Mouse (Mus musculus) bone marrow, adult 2 months (tissue): ENCODE measurements around the gene Eps8l3. TPM values are rescaled to one million over a fixed set of nuclear protein-coding genes. Genes with fewer than 3 reads are reported as not detected.

Experiments used
- H3K27ac ChIP-seq: fragments of 200-500 bp; 2 replicates; pipeline ENCODE4 v1.5.1; 2012; ENCODE audit warnings: low read depth, mild to moderate bottlenecking, control low read depth, inconsistent platforms, low read length; ENCODE audit not compliant: control insufficient read depth, poor library complexity, insufficient read depth
- H3K4me1 ChIP-seq: fragments of 200-500 bp; 2 replicates; pipeline ENCODE4 v1.6.1; 2011; ENCODE audit warnings: low read length; ENCODE audit not compliant: control insufficient read depth, insufficient read depth
- H3K4me3 ChIP-seq: fragments of 200-500 bp; replicated peaks from 2 replicates; pipeline ENCODE3; 2011; ENCODE audit warnings: mild to moderate bottlenecking, low read depth, low read length, control low read depth; ENCODE audit not compliant: control insufficient read depth
- CTCF ChIP-seq: fragments of 200-500 bp; IDR thresholded peaks from 2 replicates; pipeline ENCODE4 v1.5.1; 2011; ENCODE audit warnings: low read length, control low read depth; ENCODE audit not compliant: control insufficient read depth, insufficient read depth
- POLR2A ChIP-seq: fragments of 200-500 bp; IDR thresholded peaks from 2 replicates; pipeline ENCODE4 v1.6.1; 2011; ENCODE audit warnings: low read depth, mild to moderate bottlenecking, control low read depth, low read length, borderline replicate concordance; ENCODE audit not compliant: control insufficient read depth
- WGBS: fragments of 180-500 bp; shearing (Covaris S2); methylation state at CpG from one replicate; pipeline ENCODE4 v1.1.7; 2018; 5-methylcytosine and 5-hydroxymethylcytosine counted together
- polyA plus RNA-seq: library from polyadenylated mRNA; stranded (reverse); fragments of >200 nt; gene quantifications from 2 replicates; pipeline ENCODE4 v1.2.4, GENCODE M21; 2011; ENCODE audit warnings: low replicate concordance; ENCODE audit not compliant: missing spikeins, insufficient read depth, insufficient read length

Gene Eps8l3
- polyA plus RNA-seq, 1 experiment: not detected

DNA sequence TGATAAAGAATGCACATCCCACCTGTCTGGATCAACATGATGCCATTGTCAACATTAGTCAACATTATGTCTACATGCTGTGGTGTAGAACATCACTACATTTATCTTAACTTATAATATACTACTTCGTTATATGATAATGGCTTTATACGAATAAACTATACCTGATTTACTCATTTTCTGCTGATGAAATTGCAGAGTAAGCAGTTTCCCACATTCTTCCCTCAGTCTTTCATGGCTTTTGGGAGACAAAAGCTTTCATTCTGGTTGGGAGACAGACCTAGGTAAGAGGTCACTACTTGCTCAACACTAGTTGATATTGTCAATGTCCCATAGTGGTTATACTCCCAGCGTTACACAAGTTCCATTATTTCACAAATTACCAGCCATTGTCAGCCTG lies 48.3 kb downstream of the Eps8l3 start:
- H3K4me1 ChIP-seq: no peaks in the 10 kb centered on the region
- 80% methylated on average over 3 of the region's 3 CpGs for WGBS
- no peak for TF ChIP-seq CTCF
- no peak for TF ChIP-seq POLR2A
- no peak overlapping the region for H3K27ac ChIP-seq
- H3K4me3 ChIP-seq: no peak overlapping the region

DNA sequence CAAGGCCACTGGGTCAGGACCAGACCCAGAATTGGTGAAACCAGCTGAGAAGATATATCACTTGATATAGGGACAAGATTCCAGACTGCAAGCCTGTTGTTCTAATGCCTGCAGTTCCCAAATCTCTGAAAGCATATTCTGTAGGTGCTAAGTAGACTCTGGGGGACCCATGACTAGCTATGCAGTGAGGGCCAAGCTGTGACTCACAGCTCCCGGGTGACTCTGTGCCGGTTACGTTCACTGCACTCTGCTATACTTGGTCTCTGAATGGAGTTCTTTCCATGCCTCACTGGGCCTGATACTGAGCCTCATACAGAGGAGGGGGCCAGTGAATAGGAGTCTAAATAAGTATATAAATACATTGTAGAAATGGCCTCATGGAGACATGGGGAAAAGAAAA lies 50.8 kb downstream of the Eps8l3 start:
- no peak overlapping the region for H3K27ac ChIP-seq
- H3K4me3 ChIP-seq: no peak overlapping the region
- TF ChIP-seq CTCF (no peak), POLR2A (no peak)
- WGBS: 95% methylated on average over 3 of the region's 3 CpGs
- no peaks in the 10 kb centered on the region; the same call in 1 of the 2 replicates for H3K4me1 ChIP-seq

DNA sequence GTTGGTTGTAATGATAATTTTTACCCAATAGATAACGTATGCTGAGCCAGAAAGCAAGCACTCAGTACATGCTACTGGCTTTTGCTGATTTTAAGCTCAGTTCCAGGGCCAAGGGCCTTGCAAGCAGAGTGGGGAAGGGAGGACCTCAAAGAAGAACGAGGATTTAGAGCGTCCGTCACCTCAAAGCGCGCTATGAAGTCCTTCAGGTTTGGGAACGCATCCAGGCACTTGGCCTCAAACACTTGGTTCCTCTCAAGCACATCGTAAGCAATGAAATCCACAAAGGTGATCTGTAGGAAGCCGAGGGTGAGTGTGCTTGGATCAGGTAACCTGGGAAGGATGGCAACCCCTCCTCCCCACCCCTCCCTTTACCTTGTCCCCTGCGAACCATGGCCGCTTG lies 51.7 kb downstream of the Eps8l3 start:
- H3K4me3 ChIP-seq: no peak overlapping the region
- no peak overlapping the region for H3K27ac ChIP-seq
- TF ChIP-seq POLR2A: no peak
- no peak for TF ChIP-seq CTCF
- 85% methylated on average over 11 of the region's 11 CpGs for WGBS
- no peaks in the 10 kb centered on the region; the same call in 1 of the 2 replicates for H3K4me1 ChIP-seq

DNA sequence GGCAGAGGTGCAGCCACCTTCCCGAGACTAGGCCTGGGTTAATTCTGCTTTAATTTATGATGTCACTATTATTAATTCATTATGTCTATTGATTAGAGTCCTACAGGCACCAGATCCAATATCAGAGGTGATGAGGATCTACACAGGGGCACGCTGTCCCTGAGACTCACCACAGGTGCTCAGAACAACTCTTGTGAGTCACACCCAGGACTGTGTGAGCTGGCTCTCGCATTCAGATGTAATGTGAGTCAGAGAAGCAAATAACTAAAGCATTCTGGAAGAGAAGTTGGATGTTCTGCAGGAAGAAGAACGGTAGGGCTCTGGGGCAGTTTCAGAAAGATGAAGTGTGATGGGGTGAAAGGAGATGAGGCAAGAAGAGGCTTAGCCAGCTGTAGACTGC lies 52.2 kb downstream of the Eps8l3 start:
- WGBS: 76% methylated on average over 4 of the region's 4 CpGs
- Histone ChIP-seq H3K4me3 (no peak overlapping the region), H3K27ac (no peak overlapping the region), H3K4me1 (no peaks in the 10 kb centered on the region; the same call in 1 of the 2 replicates)
- TF ChIP-seq CTCF: no peak

DNA sequence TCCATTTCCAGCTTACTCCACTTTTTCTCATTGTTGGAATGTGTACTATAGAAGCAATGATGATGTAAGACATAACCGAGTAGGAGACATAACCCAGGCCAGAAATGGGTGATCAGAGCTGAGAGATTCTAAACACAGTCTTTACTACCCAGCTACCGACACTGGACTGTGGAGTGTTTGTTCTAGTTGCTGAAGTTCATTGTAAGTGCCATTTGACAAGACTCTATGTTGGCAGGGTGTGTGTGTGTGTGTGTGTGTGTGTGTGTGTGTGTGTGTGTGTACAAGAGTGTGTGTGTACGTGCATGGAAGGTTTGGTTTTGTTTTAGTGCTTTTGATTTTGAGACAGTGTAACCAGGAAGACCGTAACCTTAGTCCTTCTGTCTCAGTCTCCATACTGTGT lies 52.7 kb downstream of the Eps8l3 start:
- Histone ChIP-seq H3K4me3 (no peak overlapping the region), H3K4me1 (no peaks in the 10 kb centered on the region; the same call in 1 of the 2 replicates), H3K27ac (no peak overlapping the region)
- TF ChIP-seq CTCF: no peak
- TF ChIP-seq POLR2A: no peak
- 78% methylated on average over 4 of the region's 4 CpGs for WGBS

DNA sequence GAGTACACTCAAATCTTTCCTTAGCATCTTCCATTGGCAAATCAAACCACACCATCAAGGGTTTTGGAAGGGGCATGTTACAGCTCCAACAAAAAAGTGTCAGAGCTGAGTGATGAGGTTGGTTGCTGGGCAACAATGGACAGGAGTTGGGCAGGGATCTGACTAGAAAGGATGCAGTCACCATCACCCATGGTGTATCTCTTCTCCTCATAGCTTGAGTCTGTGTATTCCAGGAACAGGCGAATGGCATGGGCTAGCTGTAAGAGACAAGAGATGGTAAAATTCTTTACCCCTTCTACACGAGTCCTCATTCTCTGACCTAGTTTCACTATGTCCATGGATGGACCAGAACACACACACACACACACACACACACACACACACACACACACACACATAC lies 54.1 kb downstream of the Eps8l3 start:
- TF ChIP-seq CTCF (no peak), POLR2A (no peak)
- no peak overlapping the region for H3K27ac ChIP-seq
- H3K4me3 ChIP-seq: peak overlapping the region; percentile 49
- 53% methylated on average over 2 of the region's 2 CpGs for WGBS
- H3K4me1 ChIP-seq: no peaks in the 10 kb centered on the region; the same call in 1 of the 2 replicates

DNA sequence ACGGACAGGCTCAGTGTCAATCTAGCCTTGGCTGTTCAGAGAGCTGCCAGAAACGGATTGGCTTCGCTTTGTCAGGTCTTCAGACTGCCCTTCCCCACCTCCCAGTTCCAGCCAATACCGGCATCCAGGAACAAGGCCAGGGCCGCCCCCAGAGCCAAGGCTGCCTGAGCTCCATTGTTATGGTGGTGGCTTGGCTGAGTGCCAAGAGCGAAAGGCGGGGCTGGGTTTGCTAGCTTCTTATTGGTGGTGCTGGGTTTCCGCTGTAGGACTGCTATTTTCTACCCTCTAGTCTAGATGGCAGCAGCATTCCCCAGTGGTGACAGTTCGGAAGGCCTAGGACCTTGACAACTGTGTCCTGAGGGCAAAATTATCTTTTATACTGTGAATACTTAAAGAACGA lies 54.6 kb downstream of the Eps8l3 start, which contains the start of gene Gstm7:
Gene Gstm7 (minus strand): TSS at position 148 of the 400 bp plus-strand sequence.
- TF ChIP-seq CTCF (no peak; the same call in 1 of the 2 replicates), POLR2A (no peak)
- Histone ChIP-seq H3K27ac (no peak within 1 kb of the TSS), H3K4me1 (no peaks in the 10 kb centered on the region; the same call in 1 of the 2 replicates), H3K4me3 (peak within 1 kb of the TSS; percentile 49)
- 15% methylated on average over 10 of the region's 10 CpGs for whole genome bisulfite sequencing

DNA sequence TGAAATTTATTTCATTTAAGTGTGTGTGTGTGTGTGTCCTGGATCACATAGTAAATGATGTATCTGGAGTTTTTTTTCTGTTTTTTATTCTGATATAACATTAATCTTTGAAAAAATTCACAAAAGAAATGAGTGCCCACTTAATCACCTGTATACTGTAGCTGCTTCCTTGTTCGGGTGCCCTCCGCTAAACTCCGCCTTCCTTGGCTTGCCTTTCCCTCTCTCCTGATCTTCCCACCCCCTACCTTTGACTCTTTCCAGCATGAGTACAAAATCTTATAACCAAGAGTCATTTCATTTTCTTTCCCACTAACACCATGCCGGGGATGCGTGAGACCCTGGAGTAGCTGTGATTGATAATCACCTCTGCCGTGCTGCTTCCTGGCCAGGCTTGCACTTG lies 55.1 kb downstream of the Eps8l3 start:
- Histone ChIP-seq H3K4me3 (no peak overlapping the region), H3K27ac (no peak overlapping the region), H3K4me1 (no peaks in the 10 kb centered on the region; the same call in 1 of the 2 replicates)
- 85% methylated on average over 6 of the region's 6 CpGs for WGBS
- no peak for TF ChIP-seq CTCF
- TF ChIP-seq POLR2A: no peak

DNA sequence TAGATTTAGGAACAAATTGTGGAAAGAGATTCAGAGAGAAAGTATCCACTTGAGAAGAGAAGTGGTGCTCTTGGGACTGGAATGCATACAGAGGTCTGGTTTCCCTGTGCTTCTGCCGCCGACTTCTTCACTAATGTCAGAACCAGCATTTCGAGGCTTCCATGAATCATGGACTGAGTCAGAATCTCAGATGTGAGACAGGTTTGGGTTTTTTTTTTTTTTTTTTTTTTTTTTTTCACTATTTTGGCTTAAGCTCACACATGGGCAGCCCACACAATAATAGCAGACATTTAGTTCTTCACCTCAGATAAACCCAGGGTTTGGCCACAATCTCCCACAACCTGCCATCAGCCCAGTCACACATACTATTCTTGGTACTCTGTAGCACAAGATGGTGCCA lies 58.2 kb downstream of the Eps8l3 start:
- Histone ChIP-seq H3K4me3 (no peak overlapping the region), H3K4me1 (no peaks in the 10 kb centered on the region; the same call in 1 of the 2 replicates), H3K27ac (no peak overlapping the region)
- TF ChIP-seq POLR2A: no peak
- TF ChIP-seq CTCF: no peak
- WGBS: 77% methylated on average over 3 of the region's 3 CpGs
